Mouse (Mus musculus): Measurements from ENCODE around the gene Polr3e. TPM values are rescaled to one million over a fixed set of nuclear protein-coding genes. Genes with fewer than 3 reads are reported as not detected.

The Polr3e gene
- total and polyA plus RNA-seq, 3 experiments = 39.1 to 50.1 TPM; not detected in 1

GRCm38 (mm10) chr7:120875540-120876388 lies 41.8 kb upstream of the Polr3e start (continued):
- TF ChIP-seq MAZ (IDR thresholded peaks at IDR 0.05; ENCODE audit: low read depth, low read length) (no peak), GATA1 (IDR thresholded peaks at IDR 0.05; ENCODE audit: low read depth, low read length) (peak; percentile 62), USF1 (IDR thresholded peaks at IDR 0.05; ENCODE audit: low read depth, low read length) (no peak), BHLHE40 (IDR thresholded peaks at IDR 0.05; ENCODE audit: borderline replicate concordance, low read depth, low read length) (no peak), NRF1 (IDR thresholded peaks at IDR 0.05; ENCODE audit: insufficient read depth, low read depth, low read length, poor library complexity, severe bottlenecking) (no peak), NELFE (IDR thresholded peaks at IDR 0.05; ENCODE audit: low read depth, low read length) (no peak), MAFK (IDR thresholded peaks at IDR 0.05; ENCODE audit: borderline replicate concordance, low read depth, low read length) (no peak), EP300 (IDR thresholded peaks at IDR 0.05; ENCODE audit: low read depth in 1 of 2, low read length in 2 of 2) (peak; percentile 22 to 41; a peak in 2 of 4 replicates), SIN3A (IDR thresholded peaks at IDR 0.05; ENCODE audit: low read length) (no peak; the same call in 1 of the 2 replicates), ZC3H11A (IDR thresholded peaks at IDR 0.05; ENCODE audit: low read depth, low read length) (no peak), RAD21 (IDR thresholded peaks at IDR 0.05; ENCODE audit: low read depth, low read length) (no peak), ELF1 (IDR thresholded peaks at IDR 0.05; ENCODE audit: low read depth, low read length) (no peak), TCF12 (IDR thresholded peaks at IDR 0.05; ENCODE audit: low read depth, low read length) (peak; percentile 32; the same call in 1 of the 2 replicates), KAT2A (conservative IDR thresholded peaks at IDR 0.05; ENCODE audit: low read depth, low read length) (no peak), RCOR1 (IDR thresholded peaks at IDR 0.05; ENCODE audit: low read depth, low read length) (no peak), MYB (IDR thresholded peaks at IDR 0.05; ENCODE audit: low read depth, low read length) (no peak), POLR2AphosphoS5 (IDR thresholded peaks at IDR 0.05; ENCODE audit: borderline replicate concordance, low read depth, low read length) (no peak), TBP (IDR thresholded peaks at IDR 0.05; ENCODE audit: low read depth, low read length) (no peak), POLR2AphosphoS2 (IDR thresholded peaks at IDR 0.05; ENCODE audit: low read length) (no peak), MXI1 (IDR thresholded peaks at IDR 0.05; ENCODE audit: low read depth, low read length) (no peak; the same call in 1 of the 2 replicates), MEF2A (IDR thresholded peaks at IDR 0.05; ENCODE audit: extremely low read depth, insufficient replicate concordance, low read depth, low read length, poor library complexity, severe bottlenecking) (no peak), JUND (IDR thresholded peaks at IDR 0.05; ENCODE audit: low read depth, low read length) (no peak), MYC (IDR thresholded peaks at IDR 0.05; ENCODE audit: low read depth, low read length) (no peak)

All from MEL (cell line).